Mouse (Mus musculus): Measurements from ENCODE around the gene Pde3b. TPM values are rescaled to one million over a fixed set of nuclear protein-coding genes. Genes with fewer than 3 reads are reported as not detected.
A peak's percentile ranks its signal among the peaks of the same experiment; 100 is the strongest.

Pde3b gene
- polyA plus RNA-seq, 1 experiment from 2014 or later = 4.0 TPM

- ATAC-seq (ENCODE audit: extremely low read depth, insufficient number of reproducible peaks, low FRiP score, low TSS enrichment) = no peak
- H3K4me1 ChIP-seq = no peaks in the 10 kb centered on the region
- no peaks in the 10 kb centered on the region for H3K36me3 ChIP-seq
- no peak overlapping the region for H3K4me3 ChIP-seq
- WGBS = 65% methylated on average over 6 of the region's 6 CpGs
- no peaks in the 10 kb centered on the region for H3K9me3 ChIP-seq
- no peaks in the 10 kb centered on the region for H3K27me3 ChIP-seq (replicated peaks)
- H3K4me2 ChIP-seq = no peak overlapping the region
- H3K27ac ChIP-seq (replicated peaks) = no peak overlapping the region
- H3K9ac ChIP-seq = no peak overlapping the region
Measured at GRCm38 (mm10) chr7:114480196-114480989, 65.3 kb downstream of the Pde3b start.

GRCm38 (mm10) chr7:114481008-114481407, 65.9 kb downstream of the Pde3b start:
- no peak overlapping the region for H3K9ac ChIP-seq
- H3K4me3 ChIP-seq = no peak overlapping the region
- H3K9me3 ChIP-seq = no peaks in the 10 kb centered on the region
- no peaks in the 10 kb centered on the region for H3K27me3 ChIP-seq (replicated peaks)
- no peak overlapping the region for H3K27ac ChIP-seq (replicated peaks)
- 65% methylated on average over 1 of the region's 1 CpGs for WGBS
- no peaks in the 10 kb centered on the region for H3K36me3 ChIP-seq
- H3K4me1 ChIP-seq = no peaks in the 10 kb centered on the region
- no peak overlapping the region for H3K4me2 ChIP-seq
- ATAC-seq (ENCODE audit: extremely low read depth, insufficient number of reproducible peaks, low FRiP score, low TSS enrichment) = no peak

GRCm38 (mm10) chr7:114481429-114481931, 66.4 kb downstream of the Pde3b start:
- H3K9ac ChIP-seq = no peak overlapping the region
- no peak for ATAC-seq (ENCODE audit: extremely low read depth, insufficient number of reproducible peaks, low FRiP score, low TSS enrichment)
- H3K27me3 ChIP-seq (replicated peaks) = no peaks in the 10 kb centered on the region
- no peaks in the 10 kb centered on the region for H3K36me3 ChIP-seq
- H3K4me1 ChIP-seq = no peaks in the 10 kb centered on the region
- H3K27ac ChIP-seq (replicated peaks) = no peak overlapping the region
- 68% methylated on average over 2 of the region's 2 CpGs for WGBS
- H3K4me2 ChIP-seq = no peak overlapping the region
- H3K9me3 ChIP-seq = no peaks in the 10 kb centered on the region
- no peak overlapping the region for H3K4me3 ChIP-seq

- H3K4me1 ChIP-seq = peaks cover 3% of the 10 kb centered on the region; the same call in 1 of the 2 replicates
- no peak overlapping the region for H3K27ac ChIP-seq (replicated peaks)
- H3K9ac ChIP-seq = no peak overlapping the region
- ATAC-seq (ENCODE audit: extremely low read depth, insufficient number of reproducible peaks, low FRiP score, low TSS enrichment) = no peak
- H3K27me3 ChIP-seq (replicated peaks) = no peaks in the 10 kb centered on the region
- no peaks in the 10 kb centered on the region for H3K9me3 ChIP-seq
- H3K4me2 ChIP-seq = no peak overlapping the region
- no peak overlapping the region for H3K4me3 ChIP-seq
- no peaks in the 10 kb centered on the region for H3K36me3 ChIP-seq
Measured at GRCm38 (mm10) chr7:114492540-114492939, 77.5 kb downstream of the Pde3b start.

GRCm38 (mm10) chr7:114494033-114494432, 79.0 kb downstream of the Pde3b start:
- 84% methylated on average over 5 of the region's 5 CpGs for WGBS
- H3K27me3 ChIP-seq (replicated peaks) = no peaks in the 10 kb centered on the region
- no peak overlapping the region for H3K9ac ChIP-seq
- H3K4me2 ChIP-seq = no peak overlapping the region
- no peak overlapping the region for H3K4me3 ChIP-seq
- no peaks in the 10 kb centered on the region for H3K36me3 ChIP-seq
- H3K27ac ChIP-seq (replicated peaks) = no peak overlapping the region
- no peak for ATAC-seq (ENCODE audit: extremely low read depth, insufficient number of reproducible peaks, low FRiP score, low TSS enrichment)
- no peaks in the 10 kb centered on the region for H3K4me1 ChIP-seq
- no peaks in the 10 kb centered on the region for H3K9me3 ChIP-seq

- Histone ChIP-seq H3K27ac (replicated peaks) (no peak overlapping the region), H3K27me3 (replicated peaks) (no peaks in the 10 kb centered on the region), H3K9me3 (no peaks in the 10 kb centered on the region), H3K4me3 (no peak overlapping the region), H3K4me2 (no peak overlapping the region), H3K9ac (no peak overlapping the region), H3K36me3 (no peaks in the 10 kb centered on the region), H3K4me1 (no peaks in the 10 kb centered on the region)
- no peak for ATAC-seq (ENCODE audit: extremely low read depth, insufficient number of reproducible peaks, low FRiP score, low TSS enrichment)
- 76% methylated on average over 1 of the region's 1 CpGs for WGBS
Measured at GRCm38 (mm10) chr7:114499293-114499692, 84.2 kb downstream of the Pde3b start.

- WGBS = 78% methylated on average over 2 of the region's 2 CpGs
Measured at GRCm38 (mm10) chr7:114508879-114509278, 93.8 kb downstream of the Pde3b start.

GRCm38 (mm10) chr7:114520122-114520521, 105.0 kb downstream of the Pde3b start:
- ATAC-seq (ENCODE audit: extremely low read depth, insufficient number of reproducible peaks, low FRiP score, low TSS enrichment) = no peak
- H3K36me3 ChIP-seq = peaks cover 10% of the 10 kb centered on the region; the same call in 1 of the 2 replicates
- H3K27ac ChIP-seq (replicated peaks) = no peak overlapping the region
- H3K9ac ChIP-seq = no peak overlapping the region
- 0 out of 2 replicates have a peak, but pooled peaks cover 5% of the 10 kb centered on the region for H3K4me1 ChIP-seq
- no peak overlapping the region for H3K4me2 ChIP-seq
- H3K27me3 ChIP-seq (replicated peaks) = no peaks in the 10 kb centered on the region
- 84% methylated on average over 1 of the region's 1 CpGs for WGBS
- no peak overlapping the region for H3K4me3 ChIP-seq
- no peaks in the 10 kb centered on the region for H3K9me3 ChIP-seq

More at GRCm38 (mm10) chr7:114508879-114509278, 93.8 kb downstream of the Pde3b start:
- no peak overlapping the region for H3K27ac ChIP-seq (replicated peaks)
- no peak overlapping the region for H3K4me2 ChIP-seq
- no peak overlapping the region for H3K4me3 ChIP-seq
- no peaks in the 10 kb centered on the region for H3K27me3 ChIP-seq (replicated peaks)
- no peaks in the 10 kb centered on the region for H3K36me3 ChIP-seq
- H3K9me3 ChIP-seq = no peaks in the 10 kb centered on the region
- no peak for ATAC-seq (ENCODE audit: extremely low read depth, insufficient number of reproducible peaks, low FRiP score, low TSS enrichment)
- H3K9ac ChIP-seq = no peak overlapping the region
- H3K4me1 ChIP-seq = no peaks in the 10 kb centered on the region

- Histone ChIP-seq H3K36me3 (peaks cover 10% of the 10 kb centered on the region; the same call in 1 of the 2 replicates), H3K27me3 (replicated peaks) (no peaks in the 10 kb centered on the region), H3K4me2 (no peak overlapping the region), H3K27ac (replicated peaks) (no peak overlapping the region), H3K4me3 (no peak overlapping the region), H3K4me1 (no peaks in the 10 kb centered on the region), H3K9ac (no peak overlapping the region), H3K9me3 (no peaks in the 10 kb centered on the region)
- WGBS = 85% methylated on average over 1 of the region's 1 CpGs
- no peak for ATAC-seq (ENCODE audit: extremely low read depth, insufficient number of reproducible peaks, low FRiP score, low TSS enrichment)
Measured at GRCm38 (mm10) chr7:114526245-114526644, 111.2 kb downstream of the Pde3b start.

GRCm38 (mm10) chr7:114536179-114536578, 121.1 kb downstream of the Pde3b start:
- H3K4me2 ChIP-seq = no peak overlapping the region
- no peaks in the 10 kb centered on the region for H3K9me3 ChIP-seq
- no peak overlapping the region for H3K9ac ChIP-seq
- no peak overlapping the region for H3K4me3 ChIP-seq
- H3K27me3 ChIP-seq (replicated peaks) = no peaks in the 10 kb centered on the region
- no peak for ATAC-seq (ENCODE audit: extremely low read depth, insufficient number of reproducible peaks, low FRiP score, low TSS enrichment)
- 86% methylated on average over 1 of the region's 1 CpGs for WGBS
- no peaks in the 10 kb centered on the region for H3K4me1 ChIP-seq
- no peak overlapping the region for H3K27ac ChIP-seq (replicated peaks)
- peaks cover 17% of the 10 kb centered on the region for H3K36me3 ChIP-seq

- H3K36me3 ChIP-seq = no peaks in the 10 kb centered on the region
- 1% methylated on average over 56 of the region's 56 CpGs for WGBS
- peak; percentile 98 for ATAC-seq (ENCODE audit: extremely low read depth, insufficient number of reproducible peaks, low FRiP score, low TSS enrichment)
Measured at GRCm38 (mm10) chr7:114562531-114563241, 147.6 kb downstream of the Pde3b start, which contains the start of gene Cyp2r1. Gene Cyp2r1 (minus strand): TSS chr7:114562972.

More at GRCm38 (mm10) chr7:114562531-114563241, 147.6 kb downstream of the Pde3b start, which contains the start of gene Cyp2r1:
- Histone ChIP-seq H3K27ac (replicated peaks) (peak within 1 kb of the TSS; percentile 93), H3K9me3 (no peaks in the 10 kb centered on the region), H3K27me3 (replicated peaks) (no peaks in the 10 kb centered on the region), H3K4me3 (peak within 1 kb of the TSS; percentile 62), H3K9ac (peak within 1 kb of the TSS; percentile 81), H3K4me2 (peak within 1 kb of the TSS; percentile 88), H3K4me1 (0 out of 2 replicates have a peak, but pooled peaks cover 7% of the 10 kb centered on the region)

Data from heart, embryonic 13.5 days (tissue).